Mouse (Mus musculus): ENCODE measurements at regions not wholly inside any gene's neighbourhood (a gene's known extent, or its start where the extent isn't known, plus 50 kb on each side); places are given as distances from the start of the nearest gene placed in this dataset.

DNA sequence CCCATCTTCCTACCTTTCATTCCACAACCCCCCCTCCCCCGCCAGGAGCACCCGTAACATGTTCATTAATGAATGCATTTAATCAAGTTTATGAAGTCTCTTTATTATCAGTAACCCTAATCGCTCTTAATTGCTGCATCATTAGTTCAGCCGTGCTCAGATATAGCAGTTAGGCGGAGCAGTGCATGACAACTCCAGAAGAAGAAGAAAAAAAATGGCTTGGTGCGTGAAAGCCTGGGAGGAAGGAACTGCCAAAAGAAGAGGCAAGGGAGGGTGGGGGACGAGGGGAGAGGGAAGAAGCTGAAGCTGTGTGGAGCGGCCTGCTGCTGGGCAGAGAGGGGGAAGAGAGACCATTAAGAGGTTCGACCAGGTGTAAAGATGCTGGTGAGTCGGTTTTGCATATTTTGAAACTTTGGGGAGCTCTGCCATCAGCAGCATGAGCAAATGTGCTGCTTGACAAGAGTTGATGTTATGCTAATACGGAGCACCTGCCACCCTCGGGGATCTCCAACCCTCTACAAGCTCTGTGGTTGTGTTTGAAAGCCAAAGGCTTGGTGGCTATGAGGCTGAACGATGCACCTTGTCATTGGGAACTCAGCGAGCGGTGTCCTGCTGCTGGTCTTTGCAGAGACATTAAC lies 408.6 kb upstream of the Zfp703 start:
- Histone ChIP-seq H3K27me3 (no peaks in the 10 kb centered on the region), H3K9me3 (peaks cover 4% of the 10 kb centered on the region; the same call in 1 of the 2 replicates), H3K9ac (no peak overlapping the region), H3K27ac (no peak overlapping the region), H3K36me3 (replicated peaks) (no peaks in the 10 kb centered on the region), H3K4me2 (no peak overlapping the region), H3K4me3 (replicated peaks) (no peak overlapping the region), H3K4me1 (no peaks in the 10 kb centered on the region)
- WGBS: 74% methylated on average over 15 of the region's 15 CpGs
- ATAC-seq (ENCODE audit: low FRiP score): no peak

DNA sequence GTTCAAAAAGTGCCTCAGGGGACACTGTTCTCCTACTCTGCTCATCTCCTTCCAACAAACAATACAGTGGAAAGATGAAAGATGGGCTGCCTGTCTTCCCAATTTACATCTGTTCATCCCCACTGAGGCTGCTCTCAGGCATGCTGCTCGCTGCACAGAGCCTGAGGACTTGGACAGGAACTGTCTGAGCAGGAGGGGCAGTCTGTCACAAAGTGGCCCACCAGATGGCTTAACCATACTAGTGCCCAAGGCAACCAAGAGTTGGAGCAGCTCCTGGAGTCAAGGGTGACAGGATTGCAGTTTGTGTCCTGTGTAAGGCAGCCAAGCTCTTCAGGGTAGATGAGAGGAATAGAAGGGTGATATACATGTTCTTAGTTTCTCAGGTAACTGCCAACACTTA lies 388.3 kb upstream of the Zfp703 start:
- H3K27me3 ChIP-seq: no peaks in the 10 kb centered on the region
- H3K36me3 ChIP-seq (replicated peaks): no peaks in the 10 kb centered on the region
- 0 out of 2 replicates have a peak, but pooled peaks cover 3% of the 10 kb centered on the region for H3K4me1 ChIP-seq
- H3K4me3 ChIP-seq (replicated peaks): no peak overlapping the region
- no peak overlapping the region for H3K9ac ChIP-seq
- H3K4me2 ChIP-seq: no peak overlapping the region
- H3K27ac ChIP-seq: no peak overlapping the region
- 85% methylated on average over 1 of the region's 1 CpGs for WGBS
- no peaks in the 10 kb centered on the region for H3K9me3 ChIP-seq
- no peak for ATAC-seq (ENCODE audit: low FRiP score)

DNA sequence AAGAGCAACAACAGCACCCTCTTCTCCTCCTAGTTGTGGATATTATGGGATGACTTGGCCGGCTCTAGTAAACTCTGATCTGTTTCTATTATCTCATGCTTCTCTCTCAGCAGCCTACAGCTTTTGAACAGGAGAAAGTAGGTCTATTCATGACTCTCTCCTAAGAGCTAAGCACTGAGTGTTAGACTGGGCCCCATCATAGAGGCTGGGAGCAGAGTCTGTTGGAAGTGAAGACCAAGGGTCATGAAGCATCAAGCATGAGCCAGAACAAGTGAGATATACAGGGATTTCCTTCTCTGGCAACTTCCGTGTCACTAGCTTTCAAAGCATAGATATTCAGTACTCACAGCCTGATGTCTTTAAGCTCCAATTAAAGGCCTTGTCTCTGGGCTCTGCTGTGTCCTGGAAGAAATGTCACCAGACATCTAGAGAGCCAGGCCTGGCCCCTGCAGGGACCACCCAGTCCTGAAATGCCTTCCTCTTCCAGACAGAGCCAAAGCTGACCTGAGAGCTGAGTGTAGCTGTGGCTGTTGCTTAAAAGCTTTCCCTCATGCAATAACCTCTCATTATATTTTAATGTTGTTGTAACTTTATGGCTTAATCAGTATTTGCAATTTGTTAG lies 386.4 kb upstream of the Zfp703 start:
- Histone ChIP-seq H3K27ac (no peak overlapping the region), H3K36me3 (replicated peaks) (no peaks in the 10 kb centered on the region), H3K9me3 (no peaks in the 10 kb centered on the region), H3K4me3 (replicated peaks) (no peak overlapping the region), H3K4me1 (peaks cover 6% of the 10 kb centered on the region; the same call in 1 of the 2 replicates), H3K9ac (no peak overlapping the region), H3K4me2 (no peak overlapping the region), H3K27me3 (no peaks in the 10 kb centered on the region)
- 85% methylated on average over 2 of the region's 2 CpGs for WGBS
- ATAC-seq (ENCODE audit: low FRiP score): no peak

DNA sequence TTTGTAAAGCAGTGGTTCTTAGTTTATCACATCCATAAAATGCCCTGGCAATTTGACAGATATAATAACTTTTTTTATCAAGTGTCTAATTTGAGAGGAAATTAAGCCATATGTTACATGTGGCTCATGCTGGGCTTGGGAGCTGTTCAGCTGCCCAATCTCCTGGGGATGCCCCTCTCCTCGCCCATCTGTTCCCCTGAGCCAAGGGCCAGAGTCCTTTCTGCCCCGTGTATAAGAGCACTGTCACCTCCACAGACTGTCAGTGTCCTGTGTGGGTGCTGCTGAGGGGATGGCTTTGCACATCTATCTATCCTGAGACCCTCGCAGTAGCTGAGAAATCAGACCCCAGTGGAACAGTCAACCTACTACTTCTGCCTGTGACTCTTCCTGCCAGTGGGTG lies 385.9 kb upstream of the Zfp703 start:
- H3K9ac ChIP-seq: no peak overlapping the region
- H3K36me3 ChIP-seq (replicated peaks): no peaks in the 10 kb centered on the region
- H3K4me2 ChIP-seq: no peak overlapping the region
- H3K4me3 ChIP-seq (replicated peaks): no peak overlapping the region
- H3K27ac ChIP-seq: no peak overlapping the region
- no peaks in the 10 kb centered on the region for H3K9me3 ChIP-seq
- H3K27me3 ChIP-seq: no peaks in the 10 kb centered on the region
- H3K4me1 ChIP-seq: peaks cover 6% of the 10 kb centered on the region; the same call in 1 of the 2 replicates
- 75% methylated on average over 3 of the region's 3 CpGs for WGBS
- ATAC-seq (ENCODE audit: low FRiP score): no peak

DNA sequence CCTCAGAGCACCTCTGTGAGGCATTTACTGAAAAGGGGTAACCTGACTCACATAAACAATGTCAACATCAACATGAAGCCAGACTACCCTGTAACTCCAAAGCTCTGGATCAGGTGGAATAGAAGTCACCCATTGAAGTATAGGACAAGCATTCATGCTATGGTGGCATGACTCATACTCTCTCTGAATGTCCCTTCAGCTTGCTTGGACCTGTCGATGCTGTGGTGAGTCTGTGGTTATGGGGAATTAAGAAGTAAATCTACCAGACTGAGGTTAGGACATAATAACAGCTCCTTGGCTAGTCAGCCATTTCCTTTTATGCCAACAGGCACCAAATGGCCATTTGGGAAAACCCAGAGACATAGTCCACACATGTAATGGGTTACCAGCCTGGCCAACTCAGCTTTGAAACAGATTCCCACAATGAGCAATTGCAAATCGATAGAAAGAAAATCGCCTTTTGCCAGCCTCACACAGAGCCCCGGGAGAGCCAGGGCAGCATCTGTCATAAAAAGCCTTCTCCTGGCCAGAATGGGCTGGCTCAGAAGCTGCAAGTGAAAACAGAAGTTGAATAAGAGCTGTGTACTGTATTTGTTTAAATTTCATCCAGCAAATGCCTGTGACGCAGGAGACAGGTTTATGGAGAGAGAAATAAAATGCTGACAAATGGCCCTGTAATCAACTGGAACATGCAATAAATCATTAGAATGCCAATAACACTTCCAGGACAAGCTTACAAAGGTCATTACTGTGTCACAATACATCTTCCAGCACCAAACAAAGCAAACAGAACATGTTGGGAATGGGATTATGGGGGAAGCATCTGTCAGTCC lies 383.4 kb upstream of the Zfp703 start:
- no peak overlapping the region for H3K27ac ChIP-seq
- H3K36me3 ChIP-seq (replicated peaks): no peaks in the 10 kb centered on the region
- no peak overlapping the region for H3K4me2 ChIP-seq
- ATAC-seq (ENCODE audit: low FRiP score): no peak
- H3K9me3 ChIP-seq: no peaks in the 10 kb centered on the region
- H3K4me3 ChIP-seq (replicated peaks): no peak overlapping the region
- 82% methylated on average over 5 of the region's 5 CpGs for WGBS
- peaks cover 6% of the 10 kb centered on the region; the same call in 1 of the 2 replicates for H3K4me1 ChIP-seq
- H3K27me3 ChIP-seq: no peaks in the 10 kb centered on the region
- no peak overlapping the region for H3K9ac ChIP-seq

DNA sequence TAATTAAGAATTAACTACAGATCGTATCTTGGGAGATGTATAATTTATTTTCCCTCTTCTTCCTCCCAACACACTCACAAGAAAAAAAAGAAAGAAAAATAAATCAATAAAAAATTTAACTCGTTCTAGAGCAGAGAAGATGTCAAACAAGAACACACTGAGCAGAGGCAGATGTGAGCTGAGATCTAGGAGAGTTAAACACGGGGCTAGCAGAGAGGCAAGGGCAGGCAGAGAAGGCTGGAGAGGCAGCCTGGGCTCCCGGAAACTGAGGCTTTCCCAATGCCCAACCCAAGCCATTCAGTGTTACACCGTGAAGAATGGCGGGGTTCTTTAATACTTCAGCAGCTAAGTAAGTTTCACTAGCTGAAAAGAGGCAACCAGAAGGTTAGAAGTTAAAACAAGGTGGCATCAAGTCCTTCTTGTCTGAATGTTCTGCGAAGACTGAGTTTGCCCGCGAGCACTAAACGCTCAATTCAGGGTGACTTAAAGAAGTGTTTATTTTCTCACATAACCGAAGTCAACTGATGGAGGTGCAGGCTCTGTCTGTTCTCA lies 382.7 kb upstream of the Zfp703 start:
- WGBS: 76% methylated on average over 11 of the region's 11 CpGs
- no peak overlapping the region for H3K4me3 ChIP-seq (replicated peaks)
- no peaks in the 10 kb centered on the region for H3K27me3 ChIP-seq
- H3K9me3 ChIP-seq: no peaks in the 10 kb centered on the region
- no peak for ATAC-seq (ENCODE audit: low FRiP score)
- H3K9ac ChIP-seq: no peak overlapping the region
- no peaks in the 10 kb centered on the region for H3K36me3 ChIP-seq (replicated peaks)
- H3K4me2 ChIP-seq: no peak overlapping the region
- no peak overlapping the region for H3K27ac ChIP-seq
- peaks cover 6% of the 10 kb centered on the region; the same call in 1 of the 2 replicates for H3K4me1 ChIP-seq

DNA sequence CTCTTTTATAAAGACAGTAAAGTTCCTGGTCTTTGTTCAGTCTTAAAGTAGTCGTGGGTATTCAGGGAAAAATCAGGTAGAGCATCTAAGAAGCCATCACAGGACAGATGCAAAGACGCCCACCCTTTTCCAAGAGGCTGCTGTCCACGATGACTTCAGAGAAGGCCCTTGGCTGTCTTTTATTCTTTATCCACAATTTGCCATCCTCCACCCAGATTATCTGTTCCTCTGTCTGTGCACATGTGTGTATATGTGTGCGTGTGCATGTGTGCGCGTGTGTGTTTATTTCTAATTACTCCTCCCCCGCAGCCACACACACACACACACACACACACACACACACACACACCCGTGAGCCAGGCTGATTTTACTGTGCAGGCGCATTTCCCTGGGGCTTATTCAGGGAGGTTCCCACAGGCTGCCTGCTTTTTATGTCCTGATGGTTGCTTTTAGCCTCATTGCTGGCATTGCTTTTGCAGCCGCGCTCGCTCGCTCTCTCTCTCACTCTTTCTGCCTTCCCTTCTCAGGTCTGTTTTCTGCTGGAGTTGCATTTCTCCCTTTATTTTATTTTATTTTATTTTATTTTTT lies 381.6 kb upstream of the Zfp703 start:
- Histone ChIP-seq H3K4me2 (no peak overlapping the region), H3K4me3 (replicated peaks) (no peak overlapping the region), H3K36me3 (replicated peaks) (no peaks in the 10 kb centered on the region), H3K27ac (no peak overlapping the region), H3K9ac (no peak overlapping the region), H3K4me1 (peaks cover 6% of the 10 kb centered on the region; the same call in 1 of the 2 replicates), H3K27me3 (no peaks in the 10 kb centered on the region), H3K9me3 (no peaks in the 10 kb centered on the region)
- 78% methylated on average over 13 of the region's 13 CpGs for WGBS
- ATAC-seq (ENCODE audit: low FRiP score): no peak

DNA sequence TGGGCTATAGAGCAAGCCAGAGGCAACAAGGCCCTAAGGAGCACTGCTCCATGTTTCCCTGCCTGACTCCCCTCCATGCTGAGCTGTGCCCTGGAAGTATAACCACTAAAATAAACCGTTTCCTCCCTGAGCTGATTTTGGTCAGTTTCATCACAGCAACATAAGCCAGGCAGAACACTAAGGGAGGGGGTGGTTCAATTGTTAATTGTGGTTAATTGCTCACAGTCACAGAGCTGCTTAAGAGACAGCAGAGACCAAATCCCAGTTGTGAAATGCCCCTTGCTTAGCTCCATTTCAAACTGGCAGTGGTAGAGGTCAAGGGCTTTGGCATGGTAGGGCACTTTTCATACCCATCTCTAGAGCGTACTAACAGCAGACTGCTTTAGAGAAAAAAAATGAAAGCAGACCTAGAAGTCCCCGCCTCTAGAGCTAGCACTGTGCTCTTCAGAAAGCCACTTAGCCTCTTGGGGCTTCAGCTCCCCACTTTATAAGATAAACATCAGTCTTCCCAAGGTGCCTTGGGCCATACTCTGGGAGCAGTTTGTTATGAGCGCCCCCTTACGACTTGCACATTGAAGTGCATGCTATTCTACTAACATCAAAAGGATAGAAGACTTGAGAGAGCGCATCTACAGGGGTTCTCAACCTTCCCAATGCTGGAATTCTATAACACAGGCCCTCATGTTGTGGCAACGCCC lies 380.3 kb upstream of the Zfp703 start:
- 66% methylated on average over 7 of the region's 7 CpGs for WGBS
- Histone ChIP-seq H3K9me3 (no peaks in the 10 kb centered on the region), H3K36me3 (replicated peaks) (no peaks in the 10 kb centered on the region), H3K27ac (no peak overlapping the region), H3K4me2 (no peak overlapping the region), H3K4me3 (replicated peaks) (no peak overlapping the region), H3K27me3 (no peaks in the 10 kb centered on the region), H3K4me1 (peaks cover 6% of the 10 kb centered on the region; the same call in 1 of the 2 replicates), H3K9ac (no peak overlapping the region)
- no peak for ATAC-seq (ENCODE audit: low FRiP score)

DNA sequence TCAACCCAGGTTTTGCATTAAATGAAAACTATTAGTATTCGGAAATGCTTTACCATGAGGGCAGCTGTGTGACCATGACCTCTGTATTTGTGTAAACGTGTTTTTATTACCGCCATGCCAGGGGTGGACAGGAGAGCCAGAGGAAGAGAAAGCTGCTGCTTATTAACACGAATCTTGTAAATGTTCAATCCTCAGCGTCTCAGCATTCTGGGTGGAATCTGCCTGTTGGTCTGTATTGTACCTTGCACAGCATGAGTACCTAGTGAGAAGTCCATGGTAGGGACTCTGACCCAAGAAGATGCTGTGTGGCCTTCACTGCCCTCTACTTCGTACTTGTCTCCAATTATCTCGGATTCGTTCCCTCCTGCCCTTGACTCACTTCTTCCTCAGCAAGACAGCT lies 378.6 kb upstream of the Zfp703 start:
- Histone ChIP-seq H3K4me1 (peaks cover 6% of the 10 kb centered on the region; the same call in 1 of the 2 replicates), H3K27ac (no peak overlapping the region), H3K4me2 (no peak overlapping the region), H3K9ac (no peak overlapping the region), H3K9me3 (no peaks in the 10 kb centered on the region), H3K4me3 (replicated peaks) (no peak overlapping the region), H3K36me3 (replicated peaks) (no peaks in the 10 kb centered on the region), H3K27me3 (no peaks in the 10 kb centered on the region)
- ATAC-seq (ENCODE audit: low FRiP score): no peak
- 94% methylated on average over 8 of the region's 8 CpGs for WGBS

DNA sequence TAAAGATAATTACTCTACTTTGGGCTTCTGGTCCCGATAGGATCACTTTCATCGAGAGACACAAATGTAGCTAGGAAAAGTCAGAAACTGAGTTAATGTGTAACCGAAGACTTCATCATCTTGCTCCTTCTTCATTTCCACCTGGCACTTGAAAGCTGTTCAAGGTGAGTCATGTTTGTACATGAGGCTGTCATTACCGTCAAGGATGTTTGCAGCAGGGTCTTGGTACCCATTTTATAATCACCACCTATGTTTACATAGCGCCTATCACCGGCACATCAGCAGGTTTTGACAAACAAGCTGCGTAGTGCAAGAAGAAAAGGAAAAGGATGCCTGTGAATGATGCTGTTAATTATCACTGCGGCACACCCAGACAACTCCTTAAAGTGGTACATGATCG lies 377.0 kb upstream of the Zfp703 start:
- 92% methylated on average over 9 of the region's 9 CpGs for WGBS
- ATAC-seq (ENCODE audit: low FRiP score): no peak
- no peaks in the 10 kb centered on the region for H3K36me3 ChIP-seq (replicated peaks)
- no peak overlapping the region for H3K27ac ChIP-seq
- H3K9ac ChIP-seq: no peak overlapping the region
- H3K4me1 ChIP-seq: no peaks in the 10 kb centered on the region; the same call in 1 of the 2 replicates
- no peak overlapping the region for H3K4me2 ChIP-seq
- H3K27me3 ChIP-seq: no peaks in the 10 kb centered on the region
- no peaks in the 10 kb centered on the region for H3K9me3 ChIP-seq
- H3K4me3 ChIP-seq (replicated peaks): no peak overlapping the region

DNA sequence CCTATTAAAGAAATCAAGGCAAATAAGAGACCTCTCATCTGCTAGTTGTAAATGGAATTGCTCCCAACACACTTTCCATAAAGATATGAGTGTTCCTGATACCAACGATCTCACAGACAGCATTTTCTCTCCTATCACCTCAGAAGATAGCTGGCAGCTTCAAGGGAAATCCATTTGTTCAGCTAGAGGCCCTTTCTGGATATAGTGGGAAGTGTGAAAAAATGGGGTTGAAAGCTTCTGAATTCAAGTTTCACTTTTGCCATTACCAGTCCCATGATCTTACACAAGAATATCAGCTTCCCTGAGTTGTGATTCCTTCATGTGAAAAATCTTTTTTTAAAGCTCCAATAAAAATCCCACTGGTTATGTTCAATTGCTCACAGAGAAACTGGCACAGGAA lies 369.1 kb upstream of the Zfp703 start:
- no peak overlapping the region for H3K4me2 ChIP-seq

More for the DNA sequence above, 369.1 kb upstream of the Zfp703 start:
- H3K4me3 ChIP-seq (replicated peaks): no peak overlapping the region
- H3K36me3 ChIP-seq (replicated peaks): no peaks in the 10 kb centered on the region
- no peak for ATAC-seq (ENCODE audit: low FRiP score)
- no peaks in the 10 kb centered on the region for H3K9me3 ChIP-seq
- no peak overlapping the region for H3K9ac ChIP-seq
- no peaks in the 10 kb centered on the region for H3K27me3 ChIP-seq
- WGBS: 84% methylated on average over 1 of the region's 1 CpGs
- H3K27ac ChIP-seq: no peak overlapping the region
- H3K4me1 ChIP-seq: no peaks in the 10 kb centered on the region

Measured in forebrain, embryonic 12.5 days (tissue).